Mouse (Mus musculus) forebrain, embryonic 11.5 days (tissue): Measurements from ENCODE around the gene Slc39a10. TPM values are rescaled to one million over a fixed set of nuclear protein-coding genes. Genes with fewer than 3 reads are reported as not detected.
"Not testable (repeated sequence)": the region's sequence is repeated elsewhere in the genome, so short reads cannot be mapped to it uniquely, and the experiment has no call there.

ENCODE experiments used
- ATAC-seq: fragments of 200-750 bp; cut with Nextera tagmentation; replicated peaks from 2 replicates; pipeline ENCODE4 v1.8.0; 2017; ENCODE audit warnings: moderate TSS enrichment; ENCODE audit not compliant: low FRiP score
- DNase-seq: peaks from one replicate; pipeline ENCODE4 v3.0.0-alpha.2; 2017; ENCODE audit warnings: low spot score
- H3K27ac ChIP-seq: fragments of 300-500 bp; sonication (generic); 2 replicates; pipeline ENCODE4 v1.5.1; 2014; ENCODE audit warnings: low read depth, low read length
- H3K27me3 ChIP-seq: fragments of 300-500 bp; sonication (generic); 2 replicates; pipeline ENCODE4 v1.6.1; 2014; ENCODE audit warnings: mild to moderate bottlenecking, low read length, mixed read lengths; ENCODE audit not compliant: control insufficient read depth, insufficient read depth
- H3K36me3 ChIP-seq: fragments of 300-500 bp; sonication (generic); 2 replicates; pipeline ENCODE4 v1.6.1; 2014; ENCODE audit warnings: mild to moderate bottlenecking, low read length, moderate library complexity, mixed read lengths; ENCODE audit not compliant: control insufficient read depth, insufficient read depth
- H3K4me1 ChIP-seq: fragments of 300-500 bp; sonication (generic); replicated peaks from 2 replicates; pipeline ENCODE4 v1.6.1; 2014; ENCODE audit warnings: low read length, mixed read lengths; ENCODE audit not compliant: control insufficient read depth, insufficient read depth
- H3K4me2 ChIP-seq: fragments of 300-500 bp; sonication (generic); 2 replicates; pipeline ENCODE4 v1.6.1; 2014; ENCODE audit warnings: low read depth, mild to moderate bottlenecking, low read length, moderate library complexity, mixed read lengths; ENCODE audit not compliant: severe bottlenecking
- H3K4me3 ChIP-seq: fragments of 300-500 bp; sonication (generic); 2 replicates; pipeline ENCODE4 v1.5.1; 2014; ENCODE audit warnings: low read depth, low read length
- H3K9ac ChIP-seq: fragments of 300-500 bp; sonication (generic); 2 replicates; pipeline ENCODE4 v1.6.1; 2014; ENCODE audit warnings: low read length
- H3K9me3 ChIP-seq: fragments of 300-500 bp; sonication (generic); 2 replicates; pipeline ENCODE4 v1.6.1; 2016; ENCODE audit warnings: low read length, mixed read lengths; ENCODE audit not compliant: control insufficient read depth
- WGBS: fragments of 180-500 bp; shearing (Covaris S2); extraction: QIAGEN DNeasy Blood & Tissue Kit; methylation state at CpG from one replicate; pipeline ENCODE4 v1.1.7; 2014; 5-methylcytosine and 5-hydroxymethylcytosine counted together
- polyA plus RNA-seq: library from polyadenylated mRNA; unstranded; fragments of >200 nt; fragmentation: Nextera tagmentation; extraction: Ambion mirVana; gene quantifications from 2 replicates; pipeline ENCODE4 v1.2.1, GENCODE M21; 2014

Gene Slc39a10
- polyA plus RNA-seq, 1 experiment from 2014 or later, result 78.4 TPM

DNA sequence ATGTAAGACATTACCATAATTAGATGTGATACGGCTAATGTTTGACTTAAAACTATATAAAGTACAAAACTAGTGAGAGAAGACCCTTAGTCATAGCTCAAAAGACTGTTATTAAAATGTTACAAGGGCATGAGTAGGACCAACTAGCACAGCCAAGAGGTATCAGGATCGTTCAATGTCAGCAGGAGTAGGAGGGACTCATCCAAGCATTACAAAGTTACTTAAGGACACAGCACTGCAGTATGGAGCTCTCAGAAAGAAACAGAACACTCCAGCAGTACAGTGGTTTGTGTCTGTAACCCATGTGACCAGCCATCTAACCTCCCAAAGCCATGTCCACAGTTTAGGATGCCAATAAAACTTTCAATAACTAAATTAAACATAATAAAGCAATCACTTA lies 48.4 kb downstream of the Slc39a10 start:
- DNase-seq, result no peak
- no peaks in the 10 kb centered on the region for H3K9me3 ChIP-seq
- no peaks in the 10 kb centered on the region for H3K27me3 ChIP-seq
- WGBS, result 83% methylated on average over 2 of the region's 2 CpGs
- no peak for ATAC-seq
- H3K4me3 ChIP-seq, result no peak overlapping the region
- H3K4me2 ChIP-seq, result no peak overlapping the region
- 0 out of 2 replicates have a peak, but pooled peaks cover 3% of the 10 kb centered on the region for H3K4me1 ChIP-seq
- no peak overlapping the region for H3K27ac ChIP-seq
- no peaks in the 10 kb centered on the region for H3K36me3 ChIP-seq
- H3K9ac ChIP-seq, result no peak overlapping the region

GRCm38 (mm10) chr1:46843406-46843805 lies 49.2 kb downstream of the Slc39a10 start:
- Histone ChIP-seq H3K36me3 (no peaks in the 10 kb centered on the region), H3K9me3 (no peaks in the 10 kb centered on the region), H3K4me1 (0 out of 2 replicates have a peak, but pooled peaks cover 3% of the 10 kb centered on the region), H3K9ac (no peak overlapping the region), H3K4me3 (no peak overlapping the region), H3K4me2 (no peak overlapping the region), H3K27me3 (no peaks in the 10 kb centered on the region), H3K27ac (no peak overlapping the region)
- DNase-seq (no peak), ATAC-seq (no peak)
- whole genome bisulfite sequencing, result 74% methylated on average over 4 of the region's 4 CpGs

GRCm38 (mm10) chr1:46831927-46832326 lies 60.7 kb downstream of the Slc39a10 start:
- H3K9me3 ChIP-seq, result no peaks in the 10 kb centered on the region
- H3K4me3 ChIP-seq, result no peak overlapping the region
- WGBS, result 90% methylated on average over 5 of the region's 5 CpGs
- H3K27ac ChIP-seq, result no peak overlapping the region
- H3K9ac ChIP-seq, result no peak overlapping the region
- H3K4me1 ChIP-seq, result no peaks in the 10 kb centered on the region
- H3K36me3 ChIP-seq, result peaks cover 5% of the 10 kb centered on the region; the same call in 1 of the 2 replicates
- ATAC-seq, result no peak
- H3K4me2 ChIP-seq, result no peak overlapping the region
- DNase-seq, result no peak
- H3K27me3 ChIP-seq, result peaks cover 17% of the 10 kb centered on the region

GRCm38 (mm10) chr1:46830066-46830843 lies 62.4 kb downstream of the Slc39a10 start:
- Histone ChIP-seq H3K9me3 (no peaks in the 10 kb centered on the region), H3K27ac (no peak overlapping the region), H3K9ac (no peak overlapping the region), H3K4me3 (no peak overlapping the region), H3K27me3 (peaks cover 16% of the 10 kb centered on the region), H3K36me3 (peaks cover under 1% of the 10 kb centered on the region; the same call in 1 of the 2 replicates), H3K4me2 (no peak overlapping the region), H3K4me1 (no peaks in the 10 kb centered on the region)
- 18% methylated on average over 2 of the region's 2 CpGs for WGBS
- DNase-seq (no peak), ATAC-seq (peak; percentile 96)

DNA sequence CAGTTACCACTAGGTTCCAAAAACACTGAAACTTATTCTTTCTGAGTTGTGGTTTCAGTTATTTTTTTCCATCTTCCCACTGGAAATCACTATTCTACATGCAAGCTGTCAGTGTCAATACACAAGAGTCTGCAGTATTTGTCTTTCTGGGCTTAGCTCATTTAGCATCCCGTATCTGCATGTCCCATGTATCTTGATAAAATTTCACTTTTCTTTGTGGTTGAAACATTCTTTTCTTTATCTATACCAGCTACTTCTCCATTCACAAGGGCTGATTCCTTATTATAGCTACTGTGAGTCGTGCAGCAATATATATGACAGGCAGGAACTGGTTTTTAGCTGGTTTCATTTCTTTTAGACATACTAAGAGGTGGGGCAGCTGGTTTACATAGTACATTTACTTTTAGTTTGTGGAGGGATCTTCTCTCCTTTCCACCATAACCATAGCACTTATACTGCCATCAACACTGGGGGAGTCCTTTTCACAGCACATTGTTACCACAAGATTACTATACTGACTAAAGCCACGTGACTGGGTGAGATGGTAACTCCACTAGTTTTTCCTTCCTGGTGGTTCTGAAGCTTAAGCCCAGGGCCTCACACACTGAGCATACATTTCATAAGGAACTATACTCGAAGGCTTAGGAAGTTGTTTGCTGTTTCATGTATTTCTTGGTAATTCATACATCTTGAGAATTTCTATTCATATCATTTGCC lies 70.2 kb downstream of the Slc39a10 start:
- Histone ChIP-seq H3K4me3 (no peak overlapping the region), H3K9ac (no peak overlapping the region), H3K4me1 (no peaks in the 10 kb centered on the region), H3K36me3 (no peaks in the 10 kb centered on the region; the same call in 1 of the 2 replicates), H3K27me3 (peaks cover 4% of the 10 kb centered on the region; the same call in 1 of the 2 replicates), H3K27ac (no peak overlapping the region), H3K9me3 (no peaks in the 10 kb centered on the region), H3K4me2 (no peak overlapping the region)
- ATAC-seq (no peak), DNase-seq (no peak)
- WGBS, result 95% methylated on average over 4 of the region's 4 CpGs

- no peaks in the 10 kb centered on the region for H3K27me3 ChIP-seq
- DNase-seq, result no peak
- no peak for ATAC-seq
- no peaks in the 10 kb centered on the region for H3K9me3 ChIP-seq
- H3K4me2 ChIP-seq, result no peak overlapping the region
- no peak overlapping the region for H3K9ac ChIP-seq
- H3K27ac ChIP-seq, result no peak overlapping the region
- 96% methylated on average over 5 of the region's 5 CpGs for WGBS
- no peaks in the 10 kb centered on the region for H3K4me1 ChIP-seq
- no peak overlapping the region for H3K4me3 ChIP-seq
- no peaks in the 10 kb centered on the region; the same call in 1 of the 2 replicates for H3K36me3 ChIP-seq
Observed at GRCm38 (mm10) chr1:46817934-46818333, 74.7 kb downstream of the Slc39a10 start.

- not testable (repeated sequence) for H3K36me3 ChIP-seq, H3K27me3 ChIP-seq, H3K4me3 ChIP-seq, DNase-seq, H3K9me3 ChIP-seq, H3K4me2 ChIP-seq, H3K27ac ChIP-seq, H3K9ac ChIP-seq, H3K4me1 ChIP-seq, ATAC-seq
- WGBS, result 88% methylated on average over 4 of the region's 4 CpGs
Observed at GRCm38 (mm10) chr1:46808630-46809029, 84.0 kb downstream of the Slc39a10 start.

GRCm38 (mm10) chr1:46805074-46805473 lies 87.6 kb downstream of the Slc39a10 start:
- no peak overlapping the region for H3K4me3 ChIP-seq
- WGBS, result 90% methylated on average over 1 of the region's 1 CpGs
- no peak overlapping the region for H3K4me2 ChIP-seq
- ATAC-seq (no peak), DNase-seq (no peak)
- H3K9me3 ChIP-seq, result no peaks in the 10 kb centered on the region
- no peaks in the 10 kb centered on the region for H3K27me3 ChIP-seq
- H3K36me3 ChIP-seq, result no peaks in the 10 kb centered on the region
- no peak overlapping the region for H3K9ac ChIP-seq
- no peak overlapping the region for H3K27ac ChIP-seq
- H3K4me1 ChIP-seq, result no peaks in the 10 kb centered on the region
